Mouse (Mus musculus) spleen, adult 2 months (tissue): Measurements from ENCODE around the gene Polm.

Source experiments
- CTCF ChIP-seq: fragments of 200-500 bp; IDR thresholded peaks from 2 replicates; pipeline ENCODE4 v1.5.1; 2011; ENCODE audit warnings: mild to moderate bottlenecking, inconsistent platforms; ENCODE audit not compliant: insufficient read depth, insufficient read length, insufficient replicate concordance; ENCODE audit errors: extremely low read depth
- POLR2A ChIP-seq: fragments of 200-500 bp; IDR thresholded peaks from 2 replicates; pipeline ENCODE4 v1.6.1; 2011; ENCODE audit warnings: low read depth, low read length, inconsistent platforms

DNA sequence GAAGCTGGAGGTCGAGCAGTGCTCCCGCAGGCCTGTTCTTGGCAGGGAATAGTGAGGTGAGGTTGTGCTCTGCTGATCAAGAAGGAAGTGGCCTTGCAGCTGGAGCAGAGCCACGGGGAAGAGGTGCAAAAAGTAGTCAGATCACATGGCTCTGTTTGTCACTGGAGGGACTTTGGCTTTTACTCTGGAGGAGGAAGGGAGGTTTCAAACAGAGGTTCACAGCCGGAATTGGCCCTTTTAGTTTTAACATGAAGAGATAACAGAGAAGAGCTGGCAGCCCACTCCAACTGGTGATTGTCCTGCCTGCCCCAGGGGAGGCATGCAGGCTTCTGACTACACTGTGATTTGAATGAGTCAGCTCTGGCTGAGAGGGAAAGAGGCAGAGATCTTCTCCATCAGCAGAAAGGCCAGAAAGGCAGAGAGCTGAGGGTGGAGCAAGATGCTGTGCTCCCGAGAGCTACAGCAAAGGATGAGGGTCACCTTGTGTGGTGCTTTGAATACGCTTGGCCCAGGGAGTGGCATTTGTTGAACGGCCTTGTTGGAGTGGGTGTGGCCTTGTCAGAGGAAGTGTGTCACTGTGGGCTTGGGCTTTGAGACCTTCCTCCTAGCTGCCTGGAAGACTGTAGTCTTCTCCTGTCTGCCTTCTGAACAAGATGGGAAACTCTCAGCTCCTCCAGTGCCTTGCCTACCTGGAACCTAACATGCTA lies 9.0 kb upstream of the Polm start:
- no peak for TF ChIP-seq CTCF
- TF ChIP-seq POLR2A = no peak
